Mouse (Mus musculus) B cell, adult (primary cell): ENCODE results near the gene Olfr978. TPM values are rescaled to one million over a fixed set of nuclear protein-coding genes. Genes with fewer than 3 reads are reported as not detected.

ENCODE experiments used
- total RNA-seq: library from RNA; stranded (reverse); gene quantifications from 4 replicates; pipeline ENCODE4 v1.2.4, GENCODE M21; 2023; ENCODE audit not compliant: inconsistent age

Gene Olfr978
- total RNA-seq, result not detected in 4 replicates

GRCm38 (mm10) chr9:39991813-39992212, at the start of gene Olfr978:
TSS of gene Olfr978 (plus strand) at chr9:39992113.

GRCm38 (mm10) chr9:39951946-39952345, 40.0 kb upstream of the Olfr978 start, which contains the start of gene Olfr975:
TSS of gene Olfr975 (minus strand) at chr9:39952046.

GRCm38 (mm10) chr9:39961033-39961432, 30.9 kb upstream of the Olfr978 start, which contains the start of gene Olfr976:
TSS of gene Olfr976 (minus strand) at chr9:39961133.

GRCm38 (mm10) chr9:40003365-40003764, 11.5 kb downstream of the Olfr978 start, which contains the start of gene Olfr979:
TSS of gene Olfr979 (minus strand) at chr9:40003465.

GRCm38 (mm10) chr9:40009482-40009881, 17.6 kb downstream of the Olfr978 start, which contains the start of gene Olfr980:
TSS of gene Olfr980 (minus strand) at chr9:40009582.

GRCm38 (mm10) chr9:40021164-40021563, 29.3 kb downstream of the Olfr978 start, which contains the start of gene Olfr981:
TSS of gene Olfr981 (plus strand) at chr9:40021464.

Other genes starting within 250 kb of the Olfr978 start
- gene Olfr967, start 245.9 kb upstream of the Olfr978 start, total RNA-seq, result not detected in 4 replicates
- gene Olfr968, start 208.9 kb upstream of the Olfr978 start, total RNA-seq, result not detected in 4 replicates
- not detected in 4 replicates for gene Olfr969, start 201.2 kb upstream of the Olfr978 start, total RNA-seq
- not detected in 4 replicates for gene Olfr970, start 183.3 kb upstream of the Olfr978 start, total RNA-seq
- not detected in 4 replicates for gene Olfr971, start 155.2 kb upstream of the Olfr978 start, total RNA-seq
- gene Olfr972, start 125.7 kb upstream of the Olfr978 start, total RNA-seq, result not detected in 4 replicates
- not detected in 4 replicates for gene Olfr229, start 84.8 kb upstream of the Olfr978 start, total RNA-seq
- not detected in 4 replicates for gene Olfr974, start 54.6 kb upstream of the Olfr978 start, total RNA-seq
- gene Olfr975, start 40.1 kb upstream of the Olfr978 start, total RNA-seq, result not detected in 4 replicates
- not detected in 4 replicates for gene Olfr976, start 31.0 kb upstream of the Olfr978 start, total RNA-seq
- gene Olfr979, start 11.4 kb downstream of the Olfr978 start, total RNA-seq, result not detected in 4 replicates
- not detected in 4 replicates for gene Olfr980, start 17.5 kb downstream of the Olfr978 start, total RNA-seq
- not detected in 4 replicates for gene Olfr981, start 29.4 kb downstream of the Olfr978 start, total RNA-seq
- not detected in 4 replicates for gene Olfr982, start 81.7 kb downstream of the Olfr978 start, total RNA-seq
- not detected in 4 replicates for gene Olfr983, start 101.5 kb downstream of the Olfr978 start, total RNA-seq
- not detected in 4 replicates for gene Olfr984, start 122.1 kb downstream of the Olfr978 start, total RNA-seq
- not detected in 4 replicates for gene Olfr985, start 138.1 kb downstream of the Olfr978 start, total RNA-seq
- gene Tmem225, start 156.0 kb downstream of the Olfr978 start, total RNA-seq, result not detected in 4 replicates
- gene Olfr986, start 188.8 kb downstream of the Olfr978 start, total RNA-seq, result not detected in 4 replicates
- gene Zfp202, start 200.2 kb downstream of the Olfr978 start, total RNA-seq, result 1.5 to 2.3 TPM (median 1.9 TPM) in 4 replicates